Mouse (Mus musculus): Measurements from ENCODE around the gene Stox2. TPM values are rescaled to one million over a fixed set of nuclear protein-coding genes. Genes with fewer than 3 reads are reported as not detected.
A peak's percentile ranks its signal among the peaks of the same experiment; 100 is the strongest.
"Not testable (repeated sequence)": the region's sequence is repeated elsewhere in the genome, so short reads cannot be mapped to it uniquely, and the experiment has no call there.

The Stox2 gene
- polyA plus RNA-seq, 1 experiment, result 2.2 TPM

DNA sequence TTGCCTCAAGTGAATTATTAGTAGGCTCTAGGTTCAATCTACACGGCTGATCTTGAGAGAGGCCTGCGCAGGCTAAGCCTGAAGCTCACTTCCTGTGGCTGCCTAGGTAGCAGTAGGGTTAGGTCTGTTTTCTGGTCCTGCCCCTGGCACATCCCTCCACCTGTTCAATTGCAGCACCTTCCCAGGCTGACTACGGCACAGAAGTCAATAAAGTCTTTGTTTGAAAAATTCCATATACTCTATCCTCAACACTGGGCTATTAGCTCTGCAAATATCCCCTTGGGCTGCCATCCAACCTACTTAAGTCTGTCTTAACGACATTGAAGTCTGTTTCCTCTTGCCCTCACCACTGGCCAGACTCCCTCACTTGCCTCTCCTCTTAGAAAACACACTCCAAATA, 10.8 kb downstream of the Stox2 start:
- Histone ChIP-seq H3K4me3 (ENCODE audit: insufficient read depth, low read depth, low read length) (no peak overlapping the region), H3K4me1 (ENCODE audit: control insufficient read depth, insufficient read depth, low read length) (no peaks in the 10 kb centered on the region), H3K27ac (ENCODE audit: insufficient read depth, low read depth, low read length) (no peak overlapping the region), H3K36me3 (ENCODE audit: control insufficient read depth, insufficient read depth, low read length) (no peaks in the 10 kb centered on the region), H3K27me3 (replicated peaks; ENCODE audit: control insufficient read depth, insufficient read depth, low read length) (no peaks in the 10 kb centered on the region)
- DNase-seq, result no peak
- TF ChIP-seq POLR2A (IDR thresholded peaks at IDR 0.05; ENCODE audit: low read depth, low read length), result no peak
- no peak for TF ChIP-seq CTCF (conservative IDR thresholded peaks at IDR 0.05; ENCODE audit: insufficient read depth, insufficient read length, low read depth, low read length)
- WGBS, result 65% methylated on average over 4 of the region's 4 CpGs

GRCm38 (mm10) chr8:47431263-47431662, 14.9 kb downstream of the Stox2 start:
- H3K4me1 ChIP-seq (ENCODE audit: control insufficient read depth, insufficient read depth, low read length), result no peaks in the 10 kb centered on the region
- 53% methylated on average over 4 of the region's 4 CpGs for WGBS
- TF ChIP-seq CTCF (conservative IDR thresholded peaks at IDR 0.05; ENCODE audit: insufficient read depth, insufficient read length, low read depth, low read length), result no peak
- no peak for TF ChIP-seq POLR2A (IDR thresholded peaks at IDR 0.05; ENCODE audit: low read depth, low read length)
- no peak overlapping the region for H3K27ac ChIP-seq (ENCODE audit: insufficient read depth, low read depth, low read length)
- no peaks in the 10 kb centered on the region for H3K36me3 ChIP-seq (ENCODE audit: control insufficient read depth, insufficient read depth, low read length)
- no peaks in the 10 kb centered on the region for H3K27me3 ChIP-seq (replicated peaks; ENCODE audit: control insufficient read depth, insufficient read depth, low read length)
- no peak for DNase-seq
- H3K4me3 ChIP-seq (ENCODE audit: insufficient read depth, low read depth, low read length), result no peak overlapping the region

GRCm38 (mm10) chr8:47414258-47414525, 32.0 kb downstream of the Stox2 start:
- H3K4me1 ChIP-seq (ENCODE audit: control insufficient read depth, insufficient read depth, low read length); DNase-seq; H3K36me3 ChIP-seq (ENCODE audit: control insufficient read depth, insufficient read depth, low read length); H3K27me3 ChIP-seq (replicated peaks; ENCODE audit: control insufficient read depth, insufficient read depth, low read length): not testable (repeated sequence)
- Histone ChIP-seq H3K4me3 (ENCODE audit: insufficient read depth, low read depth, low read length) (peak overlapping the region; percentile 78; the same call in 1 of the 2 replicates), H3K27ac (ENCODE audit: insufficient read depth, low read depth, low read length) (0 out of 2 replicates have a peak overlapping the region, but pooled peaks have one; percentile 18)
- 12% methylated on average over 8 of the region's 8 CpGs for WGBS

GRCm38 (mm10) chr8:47413524-47414257, 32.5 kb downstream of the Stox2 start:
- peaks cover 1% of the 10 kb centered on the region; the same call in 1 of the 2 replicates for H3K27me3 ChIP-seq (replicated peaks; ENCODE audit: control insufficient read depth, insufficient read depth, low read length)
- peak overlapping the region; percentile 78 for H3K4me3 ChIP-seq (ENCODE audit: insufficient read depth, low read depth, low read length)
- TF ChIP-seq POLR2A (IDR thresholded peaks at IDR 0.05; ENCODE audit: low read depth, low read length) (no peak), CTCF (conservative IDR thresholded peaks at IDR 0.05; ENCODE audit: insufficient read depth, insufficient read length, low read depth, low read length) (no peak)
- WGBS, result 2% methylated on average over 41 of the region's 46 CpGs
- peak overlapping the region; percentile 63 for H3K27ac ChIP-seq (ENCODE audit: insufficient read depth, low read depth, low read length)
- H3K4me1 ChIP-seq (ENCODE audit: control insufficient read depth, insufficient read depth, low read length), result peaks cover 3% of the 10 kb centered on the region; the same call in 1 of the 2 replicates
- DNase-seq, result peak; percentile 92
- no peaks in the 10 kb centered on the region for H3K36me3 ChIP-seq (ENCODE audit: control insufficient read depth, insufficient read depth, low read length)

DNA sequence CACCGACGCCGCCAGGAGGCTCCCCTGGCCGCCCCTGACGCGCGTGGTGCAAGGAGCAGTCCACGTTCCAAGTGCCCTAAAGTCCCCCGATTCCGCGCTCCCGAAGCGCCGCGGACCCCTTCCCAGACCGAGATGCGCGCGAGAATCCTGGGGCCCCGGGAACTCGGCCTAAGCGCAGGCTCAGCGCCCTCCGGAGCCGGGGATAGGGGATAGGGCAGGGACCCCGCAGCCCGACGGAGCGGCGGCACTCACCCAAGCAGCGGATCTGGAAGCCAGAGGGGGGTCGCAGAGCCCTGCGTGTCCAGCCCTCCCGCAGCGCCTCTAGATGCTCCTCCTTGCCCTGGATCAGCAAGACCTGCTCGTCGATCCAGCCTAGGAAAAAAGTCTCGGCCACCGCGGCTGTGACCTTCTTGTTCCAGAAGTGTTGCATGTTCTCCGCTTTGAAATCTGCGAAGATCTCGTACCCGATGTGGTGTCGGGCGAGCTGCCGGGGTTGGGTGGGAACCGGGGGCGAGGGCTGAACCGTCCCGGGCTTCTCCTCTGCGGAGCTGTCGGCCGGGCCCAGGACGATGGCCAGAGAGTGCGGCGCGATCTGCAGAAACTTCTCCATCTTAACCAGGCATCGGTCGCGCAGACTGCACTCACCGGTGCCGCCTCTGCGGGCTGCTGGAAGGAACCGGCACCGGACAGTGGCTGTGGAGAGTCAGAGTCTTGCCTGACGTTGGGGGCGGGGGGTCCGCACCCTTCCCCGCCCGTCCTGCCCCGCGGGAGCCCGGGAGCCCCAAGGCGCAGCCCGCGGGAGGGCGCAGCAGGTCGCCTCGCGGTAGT, 33.3 kb downstream of the Stox2 start:
- under 1% methylated on average over 80 of the region's 81 CpGs for WGBS
- peak overlapping the region; percentile 78 for H3K4me3 ChIP-seq (ENCODE audit: insufficient read depth, low read depth, low read length)
- peaks cover 3% of the 10 kb centered on the region; the same call in 1 of the 2 replicates for H3K4me1 ChIP-seq (ENCODE audit: control insufficient read depth, insufficient read depth, low read length)
- H3K27me3 ChIP-seq (replicated peaks; ENCODE audit: control insufficient read depth, insufficient read depth, low read length), result peaks cover 1% of the 10 kb centered on the region; the same call in 1 of the 2 replicates
- TF ChIP-seq POLR2A (IDR thresholded peaks at IDR 0.05; ENCODE audit: low read depth, low read length), result no peak
- TF ChIP-seq CTCF (conservative IDR thresholded peaks at IDR 0.05; ENCODE audit: insufficient read depth, insufficient read length, low read depth, low read length), result no peak
- no peaks in the 10 kb centered on the region for H3K36me3 ChIP-seq (ENCODE audit: control insufficient read depth, insufficient read depth, low read length)
- peak; percentile 54 for DNase-seq
- peak overlapping the region; percentile 63 for H3K27ac ChIP-seq (ENCODE audit: insufficient read depth, low read depth, low read length)

GRCm38 (mm10) chr8:47411994-47412695, 34.0 kb downstream of the Stox2 start:
- peaks cover 1% of the 10 kb centered on the region; the same call in 1 of the 2 replicates for H3K27me3 ChIP-seq (replicated peaks; ENCODE audit: control insufficient read depth, insufficient read depth, low read length)
- TF ChIP-seq POLR2A (IDR thresholded peaks at IDR 0.05; ENCODE audit: low read depth, low read length) (no peak), CTCF (conservative IDR thresholded peaks at IDR 0.05; ENCODE audit: insufficient read depth, insufficient read length, low read depth, low read length) (no peak)
- 4% methylated on average over 43 of the region's 43 CpGs for WGBS
- peak overlapping the region; percentile 63 for H3K27ac ChIP-seq (ENCODE audit: insufficient read depth, low read depth, low read length)
- no peaks in the 10 kb centered on the region for H3K36me3 ChIP-seq (ENCODE audit: control insufficient read depth, insufficient read depth, low read length)
- peak overlapping the region; percentile 78 for H3K4me3 ChIP-seq (ENCODE audit: insufficient read depth, low read depth, low read length)
- DNase-seq, result peak; percentile 57
- H3K4me1 ChIP-seq (ENCODE audit: control insufficient read depth, insufficient read depth, low read length), result peaks cover 3% of the 10 kb centered on the region; the same call in 1 of the 2 replicates
